Mouse (Mus musculus) thymus, postnatal 0 days (tissue): ENCODE measurements around the gene Ifit1bl2. TPM values are rescaled to one million over a fixed set of nuclear protein-coding genes. Genes with fewer than 3 reads are reported as not detected.
"Not testable (repeated sequence)": the region's sequence is repeated elsewhere in the genome, so short reads cannot be mapped to it uniquely, and the experiment has no call there.

ENCODE experiments used
- DNase-seq: peaks from one replicate; pipeline ENCODE4 v3.0.0-alpha.2; 2015; ENCODE audit warnings: low spot score
- polyA plus RNA-seq: library from polyadenylated mRNA; unstranded; fragments of >200 nt; fragmentation: Nextera tagmentation; extraction: Ambion mirVana; gene quantifications from 2 replicates; pipeline ENCODE4 v1.2.1, GENCODE M21; 2015

Ifit1bl2 gene
- polyA plus RNA-seq, 1 experiment from 2014 or later, result 0.14 TPM

GRCm38 (mm10) chr19:34612243-34613001 is 28.1 kb downstream of the Ifit1bl2 start:
- not testable (repeated sequence) for DNase-seq

DNA sequence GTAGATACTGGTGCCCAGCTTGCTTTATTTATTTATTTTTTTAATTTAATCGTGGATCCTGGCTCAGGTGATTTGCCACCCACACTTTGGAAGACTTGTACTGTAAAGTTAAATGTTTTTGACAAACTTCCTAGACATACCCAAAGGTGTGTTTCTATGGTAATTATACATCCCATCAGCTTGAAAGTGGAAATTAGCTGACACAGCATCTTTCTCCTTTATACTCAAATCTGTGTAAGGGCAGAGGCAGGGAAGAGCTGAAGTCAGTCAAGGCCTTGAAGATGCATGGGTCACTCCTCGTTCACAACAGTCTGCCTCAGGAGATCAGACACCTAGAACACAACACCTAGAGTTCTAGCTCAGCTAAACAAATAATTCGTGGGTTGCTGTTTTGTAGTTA is 30.4 kb downstream of the Ifit1bl2 start:
- not testable (repeated sequence) for DNase-seq

DNA sequence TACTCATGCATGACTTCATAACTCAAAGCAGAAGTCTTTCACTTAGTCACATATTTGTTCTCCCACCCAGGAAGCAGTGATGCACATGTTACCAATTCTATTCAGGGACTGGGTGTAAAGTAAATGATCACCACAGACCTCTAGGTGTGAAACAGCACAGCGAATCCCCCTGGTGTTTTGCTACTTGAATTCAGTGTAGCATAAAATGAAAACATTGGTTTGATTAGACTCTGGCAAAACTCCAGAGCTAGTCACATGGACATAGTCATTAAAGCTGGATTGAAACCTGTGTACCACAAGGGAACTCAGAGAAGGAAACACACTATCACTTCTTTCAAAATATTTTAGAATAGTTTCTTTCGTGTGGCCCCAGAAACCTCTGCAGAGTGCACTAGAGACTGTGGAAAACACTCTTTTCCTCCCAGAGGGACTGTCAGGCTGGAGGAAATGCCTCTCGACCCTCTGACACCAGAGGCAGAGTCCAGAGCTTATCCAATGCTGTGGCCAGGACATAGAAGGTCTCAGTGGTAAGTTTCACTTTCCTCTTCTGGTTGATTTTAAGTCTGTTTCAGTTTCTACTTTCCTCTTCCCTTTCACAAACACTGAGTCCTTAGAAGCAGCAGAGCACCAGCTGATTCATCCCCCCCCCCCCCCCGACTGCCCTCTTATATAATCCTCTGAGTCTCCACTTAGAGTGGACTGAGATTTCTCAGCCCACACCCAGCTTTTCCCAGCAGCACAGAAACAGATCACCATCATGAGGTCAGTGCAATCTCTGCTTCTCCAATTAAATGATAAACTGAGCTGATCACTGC is 33.1 kb downstream of the Ifit1bl2 start, which contains the start of gene Ifit3b:
Gene Ifit3b, plus strand, starts transcription at position 734 of the 815 bp plus-strand sequence.
- DNase-seq, result not testable (repeated sequence)

DNA sequence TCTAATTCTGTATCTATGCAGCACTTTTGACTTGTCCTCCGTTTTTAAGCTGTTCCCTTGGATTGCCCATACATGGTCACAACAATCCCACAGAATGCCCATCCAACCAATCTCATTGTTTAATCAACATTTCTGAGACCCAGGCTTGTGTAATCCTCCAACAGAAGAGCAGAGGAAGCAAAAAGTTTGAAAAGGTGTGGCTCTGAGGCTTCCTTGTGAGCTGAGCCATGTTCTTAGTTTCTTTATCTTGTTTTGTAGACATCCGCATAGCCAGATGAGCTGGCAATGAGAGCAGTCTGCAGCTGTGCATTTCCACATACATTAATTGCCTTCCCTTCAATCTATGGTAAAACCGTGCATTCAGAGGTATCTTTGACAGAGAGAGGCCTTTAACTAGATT is 35.1 kb downstream of the Ifit1bl2 start:
- DNase-seq, result no peak

DNA sequence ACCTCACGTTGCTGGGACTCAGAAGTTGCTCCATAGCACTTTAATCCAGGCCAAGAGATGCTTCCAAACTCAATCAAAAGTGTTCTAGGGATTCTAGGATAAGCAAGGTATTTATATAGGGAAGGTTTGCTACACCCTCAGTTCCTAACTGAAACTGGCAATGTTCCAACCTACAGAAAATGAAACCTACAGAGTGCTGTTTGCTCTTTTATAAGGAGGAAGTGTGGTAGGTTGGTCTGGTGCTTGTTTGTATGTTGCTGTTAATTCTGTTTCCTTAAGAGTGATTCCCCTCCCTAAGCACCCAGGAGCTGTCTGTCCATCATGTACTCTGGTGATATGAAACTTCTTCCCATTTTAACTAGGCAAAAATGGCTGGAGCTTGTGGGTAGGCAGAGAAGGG is 38.7 kb downstream of the Ifit1bl2 start, which contains the start of gene Ifit1bl1:
Gene Ifit1bl1, minus strand, starts transcription at position 69 of the 400 bp plus-strand sequence.
- DNase-seq, result not testable (repeated sequence)

DNA sequence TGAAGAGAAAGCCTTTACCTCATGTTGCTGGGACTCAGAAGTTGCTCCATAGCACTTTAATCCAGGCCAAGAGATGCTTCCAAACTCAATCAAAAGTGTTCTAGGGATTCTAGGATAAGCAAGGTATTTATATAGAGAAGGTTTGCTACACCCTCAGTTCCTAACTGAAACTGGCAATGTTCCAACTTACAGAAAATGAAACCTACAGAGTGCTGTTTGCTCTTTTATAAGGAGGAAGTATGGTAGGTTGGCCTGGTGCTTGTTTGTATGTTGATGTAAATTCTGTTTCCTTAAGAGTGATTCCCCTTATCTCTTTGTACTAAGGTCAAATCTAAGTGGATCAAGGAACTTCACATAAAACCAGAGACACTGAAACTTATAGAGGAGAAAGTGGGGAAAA is 41.3 kb downstream of the Ifit1bl2 start:
- DNase-seq, result not testable (repeated sequence)

DNA sequence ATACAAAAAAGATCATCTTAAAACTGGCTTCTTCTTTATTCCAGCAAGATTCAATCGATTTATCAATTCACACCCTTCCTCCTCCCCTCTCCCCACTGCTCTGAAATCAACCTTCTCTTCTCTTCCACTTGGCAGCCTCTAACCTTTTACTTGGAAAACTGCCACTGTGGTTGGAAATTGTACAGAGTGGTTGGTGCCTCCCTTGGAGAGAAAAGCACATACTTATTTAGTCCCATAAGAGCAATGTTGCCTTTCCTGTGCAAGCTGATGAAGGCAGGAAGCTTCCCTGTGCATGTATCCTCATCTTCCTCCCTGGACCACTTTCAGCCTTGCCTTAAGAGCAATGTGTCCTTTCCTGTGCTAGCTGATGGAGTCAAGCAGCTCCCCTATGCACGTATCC is 42.2 kb downstream of the Ifit1bl2 start:
- no peak for DNase-seq

DNA sequence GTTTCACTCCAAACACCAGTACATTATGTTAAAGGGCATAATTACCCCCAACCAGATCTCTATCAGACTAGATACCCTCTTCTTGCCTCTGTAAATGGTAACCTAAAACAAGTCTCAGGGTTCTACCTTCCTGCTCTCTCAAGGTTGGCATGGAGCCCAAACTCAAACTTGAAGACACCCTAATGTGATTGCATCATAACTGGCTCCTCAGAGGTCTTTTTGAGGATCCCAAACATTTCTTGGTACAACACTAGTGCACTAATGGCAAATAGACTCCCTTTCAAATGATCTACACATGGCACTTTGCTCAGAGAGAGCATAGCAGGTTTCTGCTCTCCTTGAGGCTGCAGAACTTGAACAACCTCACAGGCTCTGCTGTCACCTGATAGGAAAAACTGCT is 43.7 kb downstream of the Ifit1bl2 start:
- DNase-seq, result no peak

DNA sequence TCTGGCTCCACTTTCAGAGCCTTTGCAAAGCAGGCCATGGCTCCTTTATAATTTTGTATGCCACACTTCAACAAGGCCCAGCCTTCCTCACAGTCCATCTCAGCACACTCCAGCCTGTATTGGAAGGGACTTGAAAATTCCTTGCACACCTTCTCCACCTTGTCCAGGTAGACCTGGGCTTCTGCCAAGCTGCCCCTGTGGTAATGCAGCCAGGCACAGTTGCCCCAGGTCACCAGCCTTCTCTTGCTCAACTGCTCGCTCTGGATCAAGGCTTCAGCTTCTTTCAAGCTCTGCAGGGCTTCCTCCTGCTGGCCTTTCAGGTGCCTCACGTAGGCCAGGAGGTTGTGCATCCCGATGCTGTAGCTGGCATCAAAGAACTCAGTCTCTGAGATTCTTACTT is 46.0 kb downstream of the Ifit1bl2 start:
- not testable (repeated sequence) for DNase-seq

DNA sequence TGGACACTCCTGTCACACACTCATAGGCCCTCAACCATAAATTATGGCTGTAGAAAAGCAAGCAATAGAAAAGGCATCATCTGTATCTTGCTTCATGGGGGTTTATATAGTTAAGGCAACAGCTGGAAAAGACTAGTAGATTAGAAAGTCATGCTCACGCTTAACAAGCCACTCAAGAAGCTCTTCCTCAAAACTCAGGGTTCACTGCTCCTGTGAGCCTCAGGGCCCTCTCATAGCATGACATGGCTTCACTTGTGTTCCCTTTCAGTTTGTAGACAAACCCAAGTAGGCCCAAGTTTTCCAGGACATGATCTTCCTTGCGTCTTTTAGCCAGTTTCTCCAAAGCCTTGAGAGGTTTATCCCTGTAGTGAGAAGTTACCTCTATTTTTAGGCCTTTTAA is 47.1 kb downstream of the Ifit1bl2 start:
- DNase-seq, result no peak

DNA sequence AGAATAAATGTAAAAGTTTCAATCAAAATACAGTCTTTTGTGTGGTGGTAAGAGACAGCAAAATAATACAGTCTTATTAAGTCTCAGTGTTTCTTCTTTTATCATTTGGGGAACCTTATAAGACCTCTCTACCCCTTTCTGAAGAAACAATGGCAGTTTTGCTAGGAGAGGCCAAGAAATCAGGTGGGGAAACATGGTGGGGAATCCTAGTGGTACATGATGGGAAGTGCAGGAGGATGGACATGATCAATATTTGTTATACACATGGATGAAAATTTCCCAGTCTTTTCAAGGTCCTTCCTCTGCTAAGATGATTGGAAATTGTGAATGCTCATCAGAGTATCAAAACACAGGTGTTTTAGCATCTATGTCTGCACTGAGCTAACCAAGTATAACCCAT is 51.6 kb downstream of the Ifit1bl2 start:
- no peak for DNase-seq

DNA sequence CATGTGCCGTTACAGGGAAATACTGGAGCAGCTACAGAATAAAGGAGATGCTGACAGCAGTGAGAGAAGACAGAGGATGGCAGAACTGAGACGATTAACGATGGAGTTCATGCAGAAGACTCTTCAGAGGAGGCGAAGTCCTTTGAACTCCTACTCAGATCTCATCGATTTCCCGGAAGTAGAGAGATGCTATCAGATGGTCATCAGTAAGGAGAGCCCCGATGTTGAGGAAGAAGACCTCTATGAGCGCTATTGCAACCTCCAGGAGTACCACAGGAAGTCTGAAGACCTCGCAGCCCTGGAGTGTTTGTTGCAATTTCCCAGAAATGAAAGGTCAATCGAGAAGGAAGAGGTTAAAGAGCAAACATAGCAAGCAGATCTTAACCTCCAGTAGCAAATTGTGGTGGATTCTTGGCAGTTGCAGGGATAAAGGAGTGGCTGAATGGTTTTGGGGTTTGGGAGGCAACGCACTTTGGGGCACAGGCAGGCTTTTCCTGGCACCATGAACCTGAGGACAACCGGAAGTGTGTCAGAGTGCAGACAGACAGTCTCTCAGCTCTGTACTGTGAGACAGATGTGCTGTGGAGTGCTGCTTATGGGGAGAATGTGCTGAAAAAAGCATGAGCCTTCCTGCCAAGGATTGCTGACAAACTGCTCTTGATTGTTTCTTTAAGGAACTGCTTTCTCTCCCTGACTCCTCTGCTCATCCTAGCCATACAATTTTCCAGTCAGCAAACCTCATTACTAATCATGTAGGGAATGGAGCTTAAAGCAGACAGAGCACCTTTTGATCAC is 52.4 kb downstream of the Ifit1bl2 start:
- not testable (repeated sequence) for DNase-seq

- not testable (repeated sequence) for DNase-seq
Measured at GRCm38 (mm10) chr19:34585740-34586458, 54.6 kb downstream of the Ifit1bl2 start.

DNA sequence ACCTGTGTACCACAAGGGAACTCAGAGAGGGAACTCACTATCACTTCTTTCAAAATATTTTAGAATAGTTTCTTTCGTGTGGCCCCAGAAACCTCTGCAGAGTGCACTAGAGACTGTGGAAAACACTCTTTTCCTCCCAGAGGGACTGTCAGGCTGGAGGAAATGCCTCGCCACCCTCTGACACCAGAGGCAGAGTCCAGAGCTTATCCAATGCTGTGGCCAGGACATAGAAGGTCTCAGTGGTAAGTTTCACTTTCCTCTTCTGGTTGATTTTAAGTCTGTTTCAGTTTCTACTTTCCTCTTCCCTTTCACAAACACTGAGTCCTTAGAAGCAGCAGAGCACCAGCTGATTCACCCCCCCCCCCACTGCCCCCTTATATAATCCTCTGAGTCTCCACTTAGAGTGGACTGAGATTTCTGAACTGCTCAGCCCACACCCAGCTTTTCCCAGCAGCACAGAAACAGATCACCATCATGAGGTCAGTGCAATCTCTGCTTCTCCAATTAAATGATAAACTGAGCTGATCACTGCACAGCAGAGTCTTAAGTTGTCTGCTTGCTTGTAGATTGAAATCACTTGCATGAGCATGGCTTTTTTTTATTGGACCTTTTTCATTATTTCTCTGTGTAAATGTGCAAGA is 57.3 kb downstream of the Ifit1bl2 start, which contains the start of gene Ifit3:
Gene Ifit3, plus strand, starts transcription at position 406 of the 641 bp plus-strand sequence.
- not testable (repeated sequence) for DNase-seq

DNA sequence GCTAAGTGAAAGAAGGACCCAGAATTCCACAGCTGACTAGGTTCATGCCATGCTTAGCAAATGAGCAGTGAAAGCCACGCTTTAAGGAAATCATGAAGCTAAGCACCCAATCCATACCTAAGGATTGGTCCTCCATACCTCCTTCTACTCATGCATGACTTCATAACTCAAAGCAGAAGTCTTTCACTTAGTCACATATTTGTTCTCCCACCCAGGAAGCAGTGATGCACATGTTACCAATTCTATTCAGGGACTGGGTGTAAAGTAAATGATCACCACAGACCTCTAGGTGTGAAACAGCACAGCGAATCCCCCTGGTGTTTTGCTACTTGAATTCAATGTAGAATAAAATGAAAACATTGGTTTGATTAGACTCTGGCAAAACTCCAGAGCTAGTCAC is 57.8 kb downstream of the Ifit1bl2 start:
- DNase-seq, result not testable (repeated sequence)

DNA sequence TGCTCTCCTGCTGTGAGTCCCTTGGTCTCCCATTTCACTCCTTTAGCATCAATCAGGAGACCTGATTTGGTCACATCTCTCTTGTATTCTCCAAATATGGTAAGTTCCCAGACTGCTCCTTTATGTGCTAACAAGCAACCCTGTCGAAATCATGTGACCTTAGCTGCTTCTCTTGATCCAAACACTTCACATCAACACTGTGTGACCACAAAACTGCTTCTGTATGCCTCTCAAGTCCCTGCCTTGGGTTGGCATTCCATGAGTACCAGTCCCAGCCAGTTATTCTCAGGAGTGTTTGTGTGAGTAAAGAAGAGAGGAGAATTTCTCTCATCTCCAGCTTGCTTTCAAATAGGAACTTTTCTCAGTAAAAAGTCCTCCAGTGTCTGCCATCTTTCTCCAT is 63.4 kb downstream of the Ifit1bl2 start:
- DNase-seq, result no peak

- DNase-seq, result no peak
Measured at GRCm38 (mm10) chr19:34573650-34574049, 66.9 kb downstream of the Ifit1bl2 start.

DNA sequence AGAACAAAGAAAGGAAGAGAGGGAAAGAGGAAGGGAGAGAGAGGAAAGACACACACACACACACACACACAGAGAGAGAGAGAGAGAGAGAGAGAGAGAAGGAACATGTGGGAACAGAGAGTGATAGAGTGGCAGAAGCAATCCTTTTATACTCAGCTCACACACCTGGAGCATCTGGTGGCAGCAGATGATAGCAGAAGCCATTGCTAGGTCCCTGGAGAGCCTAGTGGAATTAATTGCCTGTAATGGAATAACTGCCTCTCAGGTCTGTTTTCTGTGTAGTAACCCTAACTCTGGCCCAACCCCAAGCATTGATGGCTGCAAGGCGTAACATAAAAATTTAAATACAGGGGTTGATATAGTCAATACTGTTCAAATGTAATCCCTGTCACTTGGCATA is 69.5 kb downstream of the Ifit1bl2 start:
- DNase-seq, result no peak

DNA sequence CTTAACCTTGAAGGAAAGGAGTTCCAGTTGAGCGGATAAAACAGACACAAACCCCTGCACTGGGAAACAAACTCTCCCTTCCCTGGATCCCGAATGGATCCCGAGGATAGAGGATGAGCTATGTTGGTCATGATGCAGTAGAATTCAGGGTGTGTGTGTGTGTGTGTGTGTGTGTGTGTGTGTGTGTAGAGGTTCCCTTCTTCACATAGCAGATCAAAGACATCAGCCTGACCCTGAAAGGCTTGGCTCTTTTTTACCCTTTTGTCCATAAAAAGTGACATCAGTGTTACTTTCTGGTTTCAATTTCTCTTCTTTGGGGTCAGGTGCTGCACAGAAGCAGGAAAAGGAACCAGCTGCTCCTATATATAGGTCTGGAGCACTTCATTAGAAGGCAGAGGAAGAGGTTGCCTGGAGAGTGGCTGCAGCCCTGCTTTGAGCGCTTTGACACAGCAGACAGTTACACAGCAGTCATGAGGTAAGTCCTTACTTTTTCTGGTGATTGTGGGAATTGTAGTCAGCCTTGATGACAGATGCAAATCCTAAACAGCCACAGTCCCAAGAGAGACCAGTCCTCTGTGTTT is 70.6 kb downstream of the Ifit1bl2 start:
- DNase-seq, result no peak
